Mouse (Mus musculus): Measurements from ENCODE around the gene Serp1. TPM values are rescaled to one million over a fixed set of nuclear protein-coding genes. Genes with fewer than 3 reads are reported as not detected.

Gene Serp1
- polyA plus RNA-seq, 1 experiment = not detected

GRCm38 (mm10) chr3:58515947-58516601, 9.6 kb downstream of the Serp1 start:
- Histone ChIP-seq H3K27ac (ENCODE audit: insufficient read depth, low read depth, low read length) (no peak overlapping the region), H3K4me1 (ENCODE audit: control insufficient read depth, insufficient read depth, low read length) (no peaks in the 10 kb centered on the region), H3K4me3 (ENCODE audit: insufficient read depth, low read depth, low read length) (no peak overlapping the region)
- WGBS = 71% methylated on average over 1 of the region's 1 CpGs
- TF ChIP-seq POLR2A (IDR thresholded peaks at IDR 0.05; ENCODE audit: insufficient read depth, low read depth, low read length) = no peak
- no peak for TF ChIP-seq CTCF (IDR thresholded peaks at IDR 0.05; ENCODE audit: insufficient read depth, low read depth, low read length)

GRCm38 (mm10) chr3:58513483-58513882, 12.2 kb downstream of the Serp1 start:
- 89% methylated on average over 4 of the region's 4 CpGs for WGBS
- no peak for TF ChIP-seq CTCF (IDR thresholded peaks at IDR 0.05; ENCODE audit: insufficient read depth, low read depth, low read length)
- H3K4me3 ChIP-seq (ENCODE audit: insufficient read depth, low read depth, low read length) = no peak overlapping the region
- no peak overlapping the region for H3K27ac ChIP-seq (ENCODE audit: insufficient read depth, low read depth, low read length)
- no peaks in the 10 kb centered on the region for H3K4me1 ChIP-seq (ENCODE audit: control insufficient read depth, insufficient read depth, low read length)

GRCm38 (mm10) chr3:58512740-58513139, 13.0 kb downstream of the Serp1 start:
- TF ChIP-seq CTCF (IDR thresholded peaks at IDR 0.05; ENCODE audit: insufficient read depth, low read depth, low read length) = no peak
- no peak for TF ChIP-seq POLR2A (IDR thresholded peaks at IDR 0.05; ENCODE audit: insufficient read depth, low read depth, low read length)
- no peaks in the 10 kb centered on the region for H3K4me1 ChIP-seq (ENCODE audit: control insufficient read depth, insufficient read depth, low read length)
- WGBS = 82% methylated on average over 3 of the region's 3 CpGs
- no peak overlapping the region for H3K27ac ChIP-seq (ENCODE audit: insufficient read depth, low read depth, low read length)
- H3K4me3 ChIP-seq (ENCODE audit: insufficient read depth, low read depth, low read length) = no peak overlapping the region

DNA sequence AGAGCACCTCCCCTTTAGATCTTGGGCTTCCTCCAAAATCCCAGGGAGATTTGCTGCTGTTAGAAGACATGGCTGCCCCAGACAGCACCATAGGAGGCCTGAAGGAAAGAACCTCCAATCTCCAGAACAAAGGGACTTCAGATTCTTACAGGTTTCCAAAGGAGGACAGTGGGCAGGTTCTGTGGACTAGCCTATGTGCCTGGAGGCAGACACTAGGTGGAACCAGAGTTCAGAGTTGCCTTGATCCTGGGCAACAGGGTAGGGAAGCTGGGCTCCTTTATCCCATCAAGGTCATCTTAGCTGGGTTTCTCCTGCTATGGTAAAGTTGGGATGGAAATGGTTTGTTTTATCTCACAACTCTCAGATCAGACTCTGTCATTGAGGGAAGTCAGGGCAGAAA, 14.1 kb downstream of the Serp1 start:
- no peak for TF ChIP-seq POLR2A (IDR thresholded peaks at IDR 0.05; ENCODE audit: insufficient read depth, low read depth, low read length)
- TF ChIP-seq CTCF (IDR thresholded peaks at IDR 0.05; ENCODE audit: insufficient read depth, low read depth, low read length) = no peak
- no peak overlapping the region for H3K4me3 ChIP-seq (ENCODE audit: insufficient read depth, low read depth, low read length)
- no peaks in the 10 kb centered on the region for H3K4me1 ChIP-seq (ENCODE audit: control insufficient read depth, insufficient read depth, low read length)
- H3K27ac ChIP-seq (ENCODE audit: insufficient read depth, low read depth, low read length) = no peak overlapping the region

- no peak overlapping the region for H3K27ac ChIP-seq (ENCODE audit: insufficient read depth, low read depth, low read length)
- H3K4me3 ChIP-seq (ENCODE audit: insufficient read depth, low read depth, low read length) = no peak overlapping the region
- no peak for TF ChIP-seq POLR2A (IDR thresholded peaks at IDR 0.05; ENCODE audit: insufficient read depth, low read depth, low read length)
- no peak for TF ChIP-seq CTCF (IDR thresholded peaks at IDR 0.05; ENCODE audit: insufficient read depth, low read depth, low read length)
- 86% methylated on average over 7 of the region's 7 CpGs for WGBS
- H3K4me1 ChIP-seq (ENCODE audit: control insufficient read depth, insufficient read depth, low read length) = no peaks in the 10 kb centered on the region
These were observed 17.5 kb downstream of the Serp1 start for GRCm38 (mm10) chr3:58508020-58508750.

- no peak overlapping the region for H3K4me3 ChIP-seq (ENCODE audit: insufficient read depth, low read depth, low read length)
- H3K4me1 ChIP-seq (ENCODE audit: control insufficient read depth, insufficient read depth, low read length) = no peaks in the 10 kb centered on the region
- no peak overlapping the region for H3K27ac ChIP-seq (ENCODE audit: insufficient read depth, low read depth, low read length)
These were observed 21.0 kb downstream of the Serp1 start for GRCm38 (mm10) chr3:58504676-58505075.

DNA sequence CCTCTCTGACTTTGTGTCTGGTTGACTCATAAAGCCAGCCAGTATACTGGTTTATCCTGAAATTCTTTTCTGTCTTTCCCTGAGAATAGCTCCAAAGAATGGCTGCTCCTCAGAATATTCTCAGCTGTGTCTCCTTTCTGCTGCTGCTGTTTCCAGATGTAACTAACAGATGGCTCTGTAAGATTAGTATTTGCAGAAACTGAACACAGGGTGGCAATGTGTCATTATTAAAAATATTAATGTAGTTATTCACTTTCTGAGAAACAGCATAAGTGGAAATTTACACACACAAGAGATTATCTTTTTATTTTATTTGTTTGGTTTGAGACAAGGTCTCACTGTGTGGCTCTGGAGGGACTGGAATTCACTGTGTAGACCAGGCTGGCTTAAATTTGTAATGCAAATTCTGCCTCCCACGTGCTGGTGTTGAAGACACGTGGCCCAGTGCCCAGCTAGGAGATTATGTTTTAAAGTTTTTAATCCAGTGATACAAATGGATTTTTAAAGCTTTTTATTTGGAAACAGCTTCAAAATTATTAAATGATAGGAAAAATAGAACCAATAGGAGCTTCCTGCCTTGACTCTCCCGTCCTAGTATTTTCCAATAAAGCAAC, 21.9 kb downstream of the Serp1 start:
- Histone ChIP-seq H3K27ac (ENCODE audit: insufficient read depth, low read depth, low read length) (no peak overlapping the region), H3K4me3 (ENCODE audit: insufficient read depth, low read depth, low read length) (no peak overlapping the region), H3K4me1 (ENCODE audit: control insufficient read depth, insufficient read depth, low read length) (no peaks in the 10 kb centered on the region)
- 40% methylated on average over 3 of the region's 3 CpGs for WGBS
- TF ChIP-seq POLR2A (IDR thresholded peaks at IDR 0.05; ENCODE audit: insufficient read depth, low read depth, low read length) (no peak), CTCF (IDR thresholded peaks at IDR 0.05; ENCODE audit: insufficient read depth, low read depth, low read length) (no peak)

More at GRCm38 (mm10) chr3:58504676-58505075, 21.0 kb downstream of the Serp1 start:
- TF ChIP-seq CTCF (IDR thresholded peaks at IDR 0.05; ENCODE audit: insufficient read depth, low read depth, low read length) (no peak), POLR2A (IDR thresholded peaks at IDR 0.05; ENCODE audit: insufficient read depth, low read depth, low read length) (no peak)

GRCm38 (mm10) chr3:58501961-58502360, 23.7 kb downstream of the Serp1 start:
- Histone ChIP-seq H3K4me3 (ENCODE audit: insufficient read depth, low read depth, low read length) (no peak overlapping the region), H3K27ac (ENCODE audit: insufficient read depth, low read depth, low read length) (no peak overlapping the region), H3K4me1 (ENCODE audit: control insufficient read depth, insufficient read depth, low read length) (no peaks in the 10 kb centered on the region)
- TF ChIP-seq POLR2A (IDR thresholded peaks at IDR 0.05; ENCODE audit: insufficient read depth, low read depth, low read length) (no peak), CTCF (IDR thresholded peaks at IDR 0.05; ENCODE audit: insufficient read depth, low read depth, low read length) (no peak)
- 66% methylated on average over 2 of the region's 2 CpGs for WGBS

GRCm38 (mm10) chr3:58493621-58494020, 32.1 kb downstream of the Serp1 start:
- no peak for TF ChIP-seq CTCF (IDR thresholded peaks at IDR 0.05; ENCODE audit: insufficient read depth, low read depth, low read length)
- TF ChIP-seq POLR2A (IDR thresholded peaks at IDR 0.05; ENCODE audit: insufficient read depth, low read depth, low read length) = no peak
- WGBS = 83% methylated on average over 4 of the region's 4 CpGs
- Histone ChIP-seq H3K4me1 (ENCODE audit: control insufficient read depth, insufficient read depth, low read length) (no peaks in the 10 kb centered on the region), H3K4me3 (ENCODE audit: insufficient read depth, low read depth, low read length) (no peak overlapping the region), H3K27ac (ENCODE audit: insufficient read depth, low read depth, low read length) (no peak overlapping the region)
